Mouse (Mus musculus): ENCODE measurements around the gene Lrp2bp.

GRCm38 (mm10) chr8:46022203-46022602 is 23.1 kb downstream of the Lrp2bp start:
- TF ChIP-seq CTCF (IDR thresholded peaks at IDR 0.05; ENCODE audit: borderline replicate concordance, control insufficient read depth, extremely low read depth, insufficient read depth, low read length, poor library complexity) (no peak), POLR2A (IDR thresholded peaks at IDR 0.05; ENCODE audit: control insufficient read depth, extremely low read depth, insufficient read depth, low read length, poor library complexity) (no peak)
